Mouse (Mus musculus) ES-Bruce4 (cell line): ENCODE data around the gene Slc7a10. TPM values are rescaled to one million over a fixed set of nuclear protein-coding genes. Genes with fewer than 3 reads are reported as not detected.
"Not testable (repeated sequence)": the region's sequence is repeated elsewhere in the genome, so short reads cannot be mapped to it uniquely, and the experiment has no call there.

Source experiments
- H3K27ac ChIP-seq: 2 replicates; pipeline ENCODE4 v1.5.1; 2012; ENCODE audit warnings: low read length, inconsistent platforms; ENCODE audit not compliant: insufficient read depth
- H3K27me3 ChIP-seq: 2 replicates; pipeline ENCODE4 v1.6.1; 2012; ENCODE audit warnings: mild to moderate bottlenecking, low read length, inconsistent platforms; ENCODE audit not compliant: control insufficient read depth, poor library complexity, insufficient read depth, severe bottlenecking
- H3K36me3 ChIP-seq: 2 replicates; pipeline ENCODE4 v1.6.1; 2012; ENCODE audit warnings: inconsistent platforms, mild to moderate bottlenecking, low read length, moderate library complexity; ENCODE audit not compliant: control insufficient read depth, poor library complexity, insufficient read depth, severe bottlenecking
- H3K4me1 ChIP-seq: one replicate; pipeline ENCODE4 v1.8.1; 2011; ENCODE audit warnings: low read length; ENCODE audit not compliant: control insufficient read depth, insufficient read depth
- H3K4me3 ChIP-seq: 2 replicates; pipeline ENCODE4 v1.5.1; 2011; ENCODE audit warnings: low read depth, mild to moderate bottlenecking, low read length
- H3K9ac ChIP-seq: 2 replicates; pipeline ENCODE4 v1.6.1; 2012; ENCODE audit warnings: low read depth, mild to moderate bottlenecking, inconsistent platforms; ENCODE audit not compliant: poor library complexity, severe bottlenecking
- H3K9me3 ChIP-seq: replicated peaks from 2 replicates; pipeline ENCODE4 v1.6.1; 2012; ENCODE audit warnings: mild to moderate bottlenecking, low read length, inconsistent platforms; ENCODE audit not compliant: control insufficient read depth, poor library complexity, insufficient read depth, severe bottlenecking
- CTCF ChIP-seq: IDR thresholded peaks from one replicate; pipeline ENCODE4 v1.8.1; 2011; ENCODE audit warnings: low read depth, low read length
- EP300 ChIP-seq: IDR thresholded peaks from 2 replicates; pipeline ENCODE4 v1.6.1; 2011; ENCODE audit warnings: low read depth, low read length; ENCODE audit not compliant: insufficient read depth
- POLR2A ChIP-seq: IDR thresholded peaks from one replicate; pipeline ENCODE4 v1.8.1; 2011; ENCODE audit warnings: low read length; ENCODE audit not compliant: insufficient read depth
- polyA plus RNA-seq: library from polyadenylated mRNA; stranded (reverse); fragments of >200 nt; gene quantifications from 2 replicates; pipeline ENCODE4 v1.2.4, GENCODE M21; 2011; ENCODE audit warnings: low read depth; ENCODE audit not compliant: missing spikeins, insufficient read depth, insufficient read length

Slc7a10 gene
- polyA plus RNA-seq, 1 experiment: not detected

DNA sequence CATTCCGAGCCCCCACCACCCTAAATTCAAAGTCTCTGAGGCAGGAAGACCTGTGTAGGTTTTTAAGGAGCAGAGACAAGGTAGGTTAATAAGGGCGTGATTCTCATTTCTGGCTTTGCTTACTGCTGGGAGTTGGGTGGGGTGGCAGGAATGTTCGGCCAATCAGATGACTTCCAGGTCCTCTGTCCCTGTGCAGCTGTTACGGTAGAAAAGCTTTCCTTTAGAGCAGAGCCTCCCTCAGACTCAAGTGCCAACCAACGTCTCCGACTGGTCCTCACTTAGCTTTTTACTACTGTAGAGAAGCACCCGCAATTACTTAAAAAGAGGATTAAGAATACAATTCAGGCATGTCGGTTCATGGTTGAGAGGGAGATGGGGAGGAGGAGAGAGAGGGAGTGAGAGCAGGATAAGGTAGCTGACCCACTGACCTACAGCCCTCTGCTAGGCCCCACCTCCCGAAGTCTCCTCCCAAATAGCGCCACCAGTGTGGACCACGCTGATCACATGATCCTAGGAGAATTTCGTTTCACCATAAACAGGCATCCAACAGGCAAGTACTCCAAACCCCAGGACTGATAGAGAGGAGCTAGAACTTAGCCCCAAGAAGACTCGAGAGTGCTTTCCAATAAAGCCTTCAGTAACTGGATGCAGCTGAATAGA, 46.7 kb downstream of the Slc7a10 start:
- Histone ChIP-seq H3K9me3 (no peaks in the 10 kb centered on the region), H3K4me3 (peak overlapping the region; percentile 61), H3K27ac (peak overlapping the region; percentile 78), H3K27me3 (no peaks in the 10 kb centered on the region), H3K36me3 (no peaks in the 10 kb centered on the region), H3K4me1 (no peaks in the 10 kb centered on the region), H3K9ac (peak overlapping the region; percentile 60)
- peak; percentile 37 for TF ChIP-seq POLR2A
- TF ChIP-seq EP300: no peak

- H3K27me3 ChIP-seq: no peaks in the 10 kb centered on the region
- H3K9ac ChIP-seq: peak overlapping the region; percentile 60
- H3K4me1 ChIP-seq: no peaks in the 10 kb centered on the region
- H3K27ac ChIP-seq: peak overlapping the region; percentile 52
- TF ChIP-seq CTCF (no peak), POLR2A (no peak), EP300 (no peak)
- no peaks in the 10 kb centered on the region for H3K9me3 ChIP-seq
- H3K4me3 ChIP-seq: peak overlapping the region; percentile 73
- H3K36me3 ChIP-seq: no peaks in the 10 kb centered on the region
These were observed 47.7 kb downstream of the Slc7a10 start for GRCm38 (mm10) chr7:35233861-35234260.

DNA sequence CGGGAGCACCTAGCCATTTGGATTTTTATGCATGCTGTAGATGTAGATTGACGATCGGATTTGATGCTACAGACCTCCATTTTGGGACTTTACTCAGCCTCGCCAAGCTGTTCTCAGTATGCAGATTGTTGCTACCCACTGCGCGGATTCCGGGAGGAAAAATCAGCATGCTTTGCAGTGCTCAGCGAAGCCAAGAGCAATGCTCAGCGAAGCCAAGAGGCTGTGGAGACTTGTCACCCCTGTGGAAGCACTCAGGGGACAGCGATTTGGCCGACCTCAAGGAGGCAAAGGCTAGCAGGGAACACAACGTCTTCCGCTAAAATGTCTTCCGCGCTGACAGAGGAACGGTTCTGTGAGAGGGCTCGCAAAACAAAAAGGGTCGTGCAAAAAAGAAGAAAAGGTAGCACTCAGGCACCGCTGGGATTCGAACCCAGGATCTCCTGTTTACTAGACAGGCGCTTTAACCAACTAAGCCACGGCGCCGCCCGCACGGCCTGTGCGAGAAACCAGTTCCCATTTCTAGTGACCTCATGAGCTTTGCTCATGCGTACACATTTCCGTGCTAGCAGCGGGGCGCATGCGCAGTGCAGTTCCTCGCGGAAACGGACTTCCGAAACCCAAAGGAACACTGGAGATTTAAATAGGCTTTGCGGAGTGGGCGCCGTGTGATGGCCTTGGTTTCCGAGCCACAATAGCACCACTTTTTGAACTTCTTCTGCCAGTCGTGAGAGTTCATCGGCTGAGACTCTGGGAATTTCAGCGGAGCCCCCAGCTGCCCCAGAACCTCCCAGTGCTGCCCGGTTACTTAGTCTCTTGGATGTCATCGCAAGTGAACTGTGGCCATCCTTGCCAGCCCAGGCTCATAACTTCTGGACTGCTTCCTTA, 48.4 kb downstream of the Slc7a10 start:
- H3K27ac ChIP-seq: peak overlapping the region; percentile 52
- H3K9me3 ChIP-seq: no peaks in the 10 kb centered on the region
- peak overlapping the region; percentile 74 for H3K4me3 ChIP-seq
- TF ChIP-seq POLR2A: no peak
- TF ChIP-seq CTCF: no peak
- no peak for TF ChIP-seq EP300
- H3K36me3 ChIP-seq: no peaks in the 10 kb centered on the region
- no peaks in the 10 kb centered on the region for H3K27me3 ChIP-seq
- H3K9ac ChIP-seq: peak overlapping the region; percentile 60
- no peaks in the 10 kb centered on the region for H3K4me1 ChIP-seq

DNA sequence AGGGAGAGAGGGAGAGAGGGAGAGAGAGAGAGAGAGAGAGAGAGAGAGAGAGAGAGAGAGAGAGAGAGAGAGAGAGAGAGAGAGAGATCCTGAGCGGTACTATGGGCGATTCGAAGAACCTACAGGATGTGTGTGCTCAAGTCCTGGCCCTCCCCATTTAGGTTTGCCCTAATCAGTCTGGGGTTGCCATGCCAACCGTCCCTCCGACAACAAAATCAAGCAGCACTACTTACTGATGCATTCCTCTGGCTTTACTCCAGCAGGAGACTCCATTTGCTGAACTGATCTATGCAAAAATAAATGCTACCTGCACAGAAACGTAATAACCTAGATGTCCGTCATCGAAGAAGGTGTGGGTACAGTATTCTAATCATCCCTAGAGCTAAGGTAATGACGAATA, 49.1 kb downstream of the Slc7a10 start:
- Histone ChIP-seq H3K9me3 (no peaks in the 10 kb centered on the region), H3K4me3 (peak overlapping the region; percentile 65), H3K27ac (no peak overlapping the region), H3K36me3 (no peaks in the 10 kb centered on the region), H3K9ac (peak overlapping the region; percentile 49), H3K27me3 (no peaks in the 10 kb centered on the region), H3K4me1 (no peaks in the 10 kb centered on the region)
- TF ChIP-seq CTCF: no peak
- no peak for TF ChIP-seq EP300
- TF ChIP-seq POLR2A: no peak

- not testable (repeated sequence) for H3K9me3 ChIP-seq, H3K9ac ChIP-seq, H3K27ac ChIP-seq, H3K36me3 ChIP-seq, H3K27me3 ChIP-seq, H3K4me3 ChIP-seq, H3K4me1 ChIP-seq
These were observed 51.8 kb downstream of the Slc7a10 start for GRCm38 (mm10) chr7:35237935-35238334.

Other genes with a start within 250 kb of the Slc7a10 start
- gene Cebpg, start 129.8 kb upstream of the Slc7a10 start, polyA plus RNA-seq: 31.9 and 33.0 TPM in 2 replicates
- gene Cebpa, start 67.1 kb upstream of the Slc7a10 start, polyA plus RNA-seq: 1.7 TPM in 2 replicates
- 3.2 and 3.6 TPM in 2 replicates for gene Lrp3, start 29.1 kb downstream of the Slc7a10 start, polyA plus RNA-seq
- 12.5 and 12.7 TPM in 2 replicates for gene Gpatch1, start 132.1 kb downstream of the Slc7a10 start, polyA plus RNA-seq
- gene Rhpn2, start 147.8 kb downstream of the Slc7a10 start, polyA plus RNA-seq: 22.1 and 26.5 TPM in 2 replicates
- 8.7 and 9.1 TPM in 2 replicates for gene Faap24, start 210.5 kb downstream of the Slc7a10 start, polyA plus RNA-seq
- gene Cep89, start 210.7 kb downstream of the Slc7a10 start, polyA plus RNA-seq: 37.2 and 40.2 TPM in 2 replicates